Mouse (Mus musculus): Measurements from ENCODE around the gene Dek.

Gene Dek

DNA sequence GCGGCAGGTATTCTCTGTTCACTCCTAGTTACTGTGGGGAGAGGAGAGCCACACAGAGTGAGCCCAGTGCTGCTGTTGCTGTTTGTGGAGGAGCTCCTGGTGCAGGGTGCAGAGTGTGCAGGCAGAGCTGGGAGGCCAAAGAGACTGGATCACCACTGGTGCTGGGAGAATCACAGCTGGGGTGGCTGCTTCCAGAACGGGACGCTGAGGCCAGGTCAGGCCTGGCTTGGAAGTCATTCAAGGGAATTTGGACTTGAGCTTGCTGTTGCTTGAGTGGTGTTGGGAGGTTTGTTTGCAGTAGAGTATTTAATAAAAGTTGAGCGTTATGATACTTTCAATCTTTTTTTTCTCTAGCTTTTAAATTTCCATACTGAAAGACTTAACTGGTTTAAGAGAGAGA is 58.0 kb downstream of the Dek start:
- no peak for DNase-seq

DNA sequence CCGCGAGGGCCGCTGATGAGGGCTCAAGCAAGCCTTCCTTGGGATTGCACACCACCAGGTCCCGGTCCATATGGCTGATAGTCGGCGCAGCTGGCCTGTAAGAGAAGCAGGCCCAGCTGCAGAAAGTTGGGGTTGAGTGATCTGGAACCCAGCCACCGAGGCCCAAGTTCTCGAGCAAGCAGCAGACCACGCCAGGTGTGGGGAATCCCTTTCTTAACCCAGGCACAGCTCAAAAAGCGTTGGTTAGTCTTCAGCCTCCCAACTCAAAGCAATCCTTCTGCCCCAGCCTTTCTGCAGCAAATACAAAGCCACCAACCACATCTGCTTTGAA is 61.4 kb downstream of the Dek start, which contains the start of gene Tpmt:
Gene Tpmt (minus strand): TSS at position 121 of the 331 bp plus-strand sequence.
- no peak for DNase-seq

GRCm38 (mm10) chr13:47043833-47044616 is 62.0 kb downstream of the Dek start:
- DNase-seq: peak; percentile 38

- DNase-seq: peak; percentile 99
Measured at GRCm38 (mm10) chr13:47043030-47043680, 62.8 kb downstream of the Dek start, which contains the start of gene Kdm1b. TSS of gene Kdm1b (plus strand) at chr13:47043499.

GRCm38 (mm10) chr13:47042024-47042633 is 63.9 kb downstream of the Dek start:
- peak; percentile 16 for DNase-seq

DNA sequence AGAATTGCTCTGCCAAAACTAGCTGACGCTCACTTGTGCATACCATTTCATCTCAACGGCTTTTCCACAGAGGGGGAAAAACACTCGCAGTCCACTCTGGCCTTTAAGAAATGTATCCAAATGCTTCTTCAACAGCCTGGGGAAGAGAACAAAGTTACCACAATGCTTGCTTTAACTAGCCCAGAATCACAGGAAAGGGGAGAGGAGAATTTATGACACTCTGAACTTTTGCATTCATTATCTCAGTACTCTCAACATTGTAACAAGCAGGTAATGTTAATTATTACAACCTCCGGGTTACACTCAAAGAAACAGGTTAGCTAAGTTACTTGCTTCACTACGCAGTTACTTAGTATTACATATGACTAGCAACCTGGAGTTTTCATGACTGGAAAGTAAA is 65.9 kb downstream of the Dek start:
- DNase-seq: no peak

- no peak for DNase-seq
Measured at GRCm38 (mm10) chr13:47037946-47038345, 68.1 kb downstream of the Dek start.
